Mouse (Mus musculus) CH12.LX (cell line): ENCODE data around the gene Med24. TPM values are rescaled to one million over a fixed set of nuclear protein-coding genes. Genes with fewer than 3 reads are reported as not detected.

Source experiments
- DNase-seq: peaks from one replicate; pipeline ENCODE4 v3.0.0-alpha.2; 2013; ENCODE audit errors: extremely low read depth
- H3K27ac ChIP-seq: 2 replicates; pipeline ENCODE4 v1.5.1; 2012; ENCODE audit warnings: low read depth, mild to moderate bottlenecking, control low read depth, moderate library complexity; ENCODE audit not compliant: insufficient read depth
- H3K27me3 ChIP-seq: replicated peaks from 2 replicates; pipeline ENCODE3; 2012; ENCODE audit warnings: inconsistent platforms
- H3K36me3 ChIP-seq, 2 experiments: replicated peaks in 1 of 2; 2 replicates each; pipeline versions ENCODE3 to v1.6.1; 2012; ENCODE audit warnings: inconsistent platforms in 1 of 2, low read length in 1 of 2, mild to moderate bottlenecking in 1 of 2, mixed read lengths in 1 of 2, moderate library complexity in 1 of 2; ENCODE audit not compliant: control insufficient read depth in 1 of 2, insufficient read depth in 1 of 2
- H3K4me1 ChIP-seq, 2 experiments: 2 replicates each; pipeline ENCODE4 v1.6.1; 2012; ENCODE audit warnings: inconsistent platforms in 1 of 2, moderate library complexity in 1 of 2; ENCODE audit not compliant: insufficient read depth in 2 of 2, control insufficient read depth in 1 of 2
- H3K4me2 ChIP-seq: 2 replicates; pipeline ENCODE4 v1.6.1; 2012; ENCODE audit warnings: low read depth, mild to moderate bottlenecking, control low read depth; ENCODE audit not compliant: poor library complexity, insufficient read depth, severe bottlenecking
- H3K4me3 ChIP-seq, 3 experiments: fragments of 150-350 bp in 1 of 3; sonication (generic) in 1 of 3; replicated peaks in 1 of 3; 2 replicates each; pipeline versions ENCODE3 to v1.5.1; 2011 to 2012; ENCODE audit warnings: low read depth in 2 of 3, low read length in 2 of 3, mild to moderate bottlenecking in 2 of 3, moderate library complexity in 2 of 3, control low read depth in 1 of 3, improper control_type of control experiment in 1 of 3, inconsistent platforms in 1 of 3, mixed read lengths in 1 of 3; ENCODE audit not compliant: poor library complexity in 1 of 3
- H3K79me2 ChIP-seq: replicated peaks from 2 replicates; pipeline ENCODE4 v1.6.1; 2012; ENCODE audit warnings: mild to moderate bottlenecking, moderate library complexity; ENCODE audit not compliant: control insufficient read depth, poor library complexity, insufficient read depth, severe bottlenecking; ENCODE audit errors: extremely low read depth
- H3K9ac ChIP-seq: 2 replicates; pipeline ENCODE4 v1.6.1; 2012; ENCODE audit warnings: low read depth, mild to moderate bottlenecking, control low read depth, moderate library complexity; ENCODE audit not compliant: insufficient read depth
- H3K9me3 ChIP-seq: replicated peaks from 2 replicates; pipeline ENCODE3; 2012; ENCODE audit warnings: low read length, inconsistent platforms, mixed read lengths
- BHLHE40 ChIP-seq: IDR thresholded peaks from 2 replicates; pipeline ENCODE4 v1.6.1; 2011; ENCODE audit warnings: mild to moderate bottlenecking, low read depth, low read length, improper control_type of control experiment
- CHD1 ChIP-seq: IDR thresholded peaks from 2 replicates; pipeline ENCODE4 v1.6.1; 2012; ENCODE audit warnings: low read depth, low read length, improper control_type of control experiment, inconsistent platforms
- CTCF ChIP-seq, 2 experiments: IDR thresholded peaks in 1 of 2; conservative IDR thresholded peaks in 1 of 2; 2 replicates each; pipeline ENCODE4 v1.5.1; 2011 to 2012; ENCODE audit warnings: low read depth in 2 of 2, low read length in 2 of 2, improper control_type of control experiment in 1 of 2, inconsistent platforms in 1 of 2, mild to moderate bottlenecking in 1 of 2, moderate library complexity in 1 of 2
- E2F4 ChIP-seq: IDR thresholded peaks from 2 replicates; pipeline ENCODE4 v1.6.1; 2011; ENCODE audit warnings: low read depth, low read length, improper control_type of control experiment; ENCODE audit not compliant: insufficient replicate concordance
- ELF1 ChIP-seq: IDR thresholded peaks from 2 replicates; pipeline ENCODE4 v1.6.1; 2014; ENCODE audit warnings: low read depth, mild to moderate bottlenecking, inconsistent platforms, low read length, improper control_type of control experiment
- HCFC1 ChIP-seq: IDR thresholded peaks from 2 replicates; pipeline ENCODE4 v1.6.1; 2012; ENCODE audit warnings: low read depth, mild to moderate bottlenecking, inconsistent platforms, low read length, improper control_type of control experiment
- JUND ChIP-seq: conservative IDR thresholded peaks from 2 replicates; pipeline ENCODE4 v1.6.1; 2011; ENCODE audit warnings: low read depth, low read length, improper control_type of control experiment
- KAT2A ChIP-seq: IDR thresholded peaks from 2 replicates; pipeline ENCODE4 v1.6.1; 2012; ENCODE audit warnings: low read length, improper control_type of control experiment, inconsistent platforms; ENCODE audit not compliant: insufficient replicate concordance
- MAFK ChIP-seq: IDR thresholded peaks from 2 replicates; pipeline ENCODE4 v1.6.1; 2011; ENCODE audit warnings: low read length, improper control_type of control experiment; ENCODE audit not compliant: insufficient replicate concordance
- MXI1 ChIP-seq: IDR thresholded peaks from 2 replicates; pipeline ENCODE4 v1.6.1; 2011; ENCODE audit warnings: mild to moderate bottlenecking, low read depth, low read length, improper control_type of control experiment
- MYC ChIP-seq: IDR thresholded peaks from 2 replicates; pipeline ENCODE4 v1.6.1; 2011; ENCODE audit warnings: low read depth, mild to moderate bottlenecking, improper control_type of control experiment, low read length
- NRF1 ChIP-seq: IDR thresholded peaks from 2 replicates; pipeline ENCODE4 v1.6.1; 2014; ENCODE audit warnings: low read depth, mild to moderate bottlenecking, inconsistent platforms, low read length, improper control_type of control experiment, moderate library complexity
- POLR2A ChIP-seq: IDR thresholded peaks from 2 replicates; pipeline ENCODE4 v1.6.1; 2011; ENCODE audit warnings: low read depth, mild to moderate bottlenecking, improper control_type of control experiment, low read length
- RCOR1 ChIP-seq: conservative IDR thresholded peaks from 2 replicates; pipeline ENCODE4 v1.6.1; 2012; ENCODE audit warnings: low read depth, mild to moderate bottlenecking, inconsistent platforms, low read length, improper control_type of control experiment
- TCF12 ChIP-seq: IDR thresholded peaks from 2 replicates; pipeline ENCODE4 v1.6.1; 2014; ENCODE audit warnings: low read depth, mild to moderate bottlenecking, inconsistent platforms, low read length, improper control_type of control experiment
- USF1 ChIP-seq: IDR thresholded peaks from 2 replicates; pipeline ENCODE4 v1.6.1; 2014; ENCODE audit warnings: low read depth, mild to moderate bottlenecking, inconsistent platforms, low read length, improper control_type of control experiment
- ZC3H11A ChIP-seq: IDR thresholded peaks from 2 replicates; pipeline ENCODE4 v1.6.1; 2012; ENCODE audit warnings: low read depth, mild to moderate bottlenecking, inconsistent platforms, low read length, improper control_type of control experiment
- ZMIZ1 ChIP-seq: IDR thresholded peaks from 2 replicates; pipeline ENCODE4 v1.6.1; 2012; ENCODE audit warnings: low read depth, mild to moderate bottlenecking, inconsistent platforms, low read length, improper control_type of control experiment
- ZNF384 ChIP-seq: IDR thresholded peaks from 2 replicates; pipeline ENCODE4 v1.6.1; 2012; ENCODE audit warnings: low read depth, low read length, improper control_type of control experiment, inconsistent platforms
- dilution Hi-C: fragments of 300-500 bp; cut with MboI; formaldehyde crosslinking; loops from 2 replicates; pipeline ENCODE4 v1.14.3; 2020; ENCODE audit warnings: low sequenced_read_pairs; ENCODE audit not compliant: extremely low pct_unique_long_range_greater_than_20kb, extremely low pct_ligation_motif_present
- in situ Hi-C: fragments of 300-500 bp; cut with MboI; formaldehyde crosslinking; loops from 3 replicates; pipeline ENCODE4 v1.14.3; 2019; ENCODE audit warnings: low sequenced_read_pairs, low pct_ligation_motif_present, low pct_unique_long_range_greater_than_20kb, mixed read lengths
- polyA plus RNA-seq: library from polyadenylated mRNA; unstranded; fragments of >175 nt; gene quantifications from 2 replicates; pipeline ENCODE4 v1.2.1, GENCODE M21; 2012; ENCODE audit warnings: low read depth; ENCODE audit not compliant: insufficient read length
- total RNA-seq, 2 experiments: library from RNA; depleted of rRNA; stranded (reverse); fragments of 300-350 nt in 1 of 2; fragments of >200 nt in 1 of 2; gene quantifications; 2 replicates each; pipeline ENCODE4 v1.2.3; 2012 to 2014

Gene Med24
- total and polyA plus RNA-seq, 3 experiments, result 30.9 to 78.8 (median 48.6) TPM

- Histone ChIP-seq H3K36me3 (peaks cover 0 to 14% of the 10 kb centered on the region in 2 experiments), H3K4me2 (peak overlapping the region; percentile 46; the same call in 1 of the 2 replicates), H3K27ac (no peak overlapping the region), H3K9ac (peak overlapping the region; percentile 7; the same call in 1 of the 2 replicates), H3K9me3 (no peaks in the 10 kb centered on the region), H3K79me2 (no peaks in the 10 kb centered on the region), H3K27me3 (peaks cover 13% of the 10 kb centered on the region), H3K4me1 (peaks cover 32 to 44% of the 10 kb centered on the region in 2 experiments), H3K4me3 (peak overlapping the region in 2 of 3 experiments; percentile 10 to 53)
- in situ Hi-C loops (no loop called here), dilution Hi-C loops (no loop called here)
- TF ChIP-seq MXI1 (no peak), ZC3H11A (no peak), USF1 (no peak), TCF12 (0 out of 2 replicates have a peak, but pooled peaks have one; percentile 22), ELF1 (no peak; the same call in 1 of the 2 replicates), HCFC1 (no peak)
- DNase-seq, result no peak
These were observed 41.1 kb upstream of the Med24 start for GRCm38 (mm10) chr11:98770096-98770975.

- no peak overlapping the region for H3K4me2 ChIP-seq
- dilution Hi-C loops, result no loop called here
- peaks cover 0 to 14% of the 10 kb centered on the region in 2 experiments for H3K36me3 ChIP-seq
- in situ Hi-C loops, result no loop called here
- H3K27me3 ChIP-seq, result peaks cover 2% of the 10 kb centered on the region
- no peak overlapping the region for H3K4me3 ChIP-seq
- no peak for DNase-seq
- TF ChIP-seq JUND (no peak), HCFC1 (no peak), KAT2A (no peak), BHLHE40 (no peak), POLR2A (no peak), MYC (no peak), ELF1 (no peak), CHD1 (no peak), NRF1 (no peak), ZNF384 (no peak), E2F4 (no peak), MAFK (no peak), CTCF (conservative IDR thresholded peaks at IDR 0.05 in 1 of 2, IDR thresholded peaks at IDR 0.05 in 1 of 2; ENCODE audit: low read depth in 2 of 2, low read length in 2 of 2) (no peak), USF1 (no peak), ZMIZ1 (no peak), RCOR1 (no peak)
- no peak overlapping the region for H3K27ac ChIP-seq
- H3K79me2 ChIP-seq, result no peaks in the 10 kb centered on the region
- H3K4me1 ChIP-seq, result peaks cover 22 to 33% of the 10 kb centered on the region in 2 experiments
- no peak overlapping the region for H3K9ac ChIP-seq
- no peaks in the 10 kb centered on the region for H3K9me3 ChIP-seq
These were observed 40.0 kb upstream of the Med24 start for GRCm38 (mm10) chr11:98769007-98769954.
